16 mouse cellular contexts compared by ENCODE assay signal in genomic region chr11:71337428-71337827, GRCm38 (mm10).
A peak's percentile ranks its signal among the peaks of the same experiment; 100 is the strongest.
DNase-seq lines count a peak whose midpoint lies in the region; ATAC-seq and TF ChIP-seq lines count a peak whose summit lies in the region.
"Had no signal": no experiment of that assay in that cellular context is flagged by ENCODE, and none has a peak within 500 bp of the region (broad histone marks: within the 10 kb centered on the region; RNA-seq: fewer than 3 reads in every experiment).

No protein-coding gene starts in this region.

- DNase-seq in heart, adult 2 months: no peak
- no peak for DNase-seq in heart, postnatal 25 days (ENCODE audit: low spot score)
- DNase-seq in lung, embryonic 14.5 days: peak; percentile 73
- no peak for DNase-seq in lung, adult 18-20 months
- DNase-seq in NIH3T3 (ENCODE audit: low read depth): peak; percentile 28
- DNase-seq in naive thymus-derived CD4-positive, alpha-beta T cell, adult 2 months (ENCODE audit: low read depth): peak; percentile 6
- no peak for DNase-seq in spleen, postnatal 4 days (ENCODE audit: low spot score in 2 of 2)
- DNase-seq in testis, postnatal 14 days (ENCODE audit: low spot score): no peak
- DNase-seq: adrenal gland, adult 2 months; cerebellum, adult 11 months; thymus, postnatal 25 days had no signal

- H3K36me3 ChIP-seq in heart, adult 2 months (ENCODE audit: control insufficient read depth, insufficient read depth, low read length): no peaks in the 10 kb centered on the region
- no peaks in the 10 kb centered on the region for H3K36me3 ChIP-seq in lung, embryonic 14.5 days (ENCODE audit: insufficient read depth)
- H3K36me3 ChIP-seq: embryonic facial prominence, embryonic 13.5 days; hindbrain, embryonic 15.5 days; limb, embryonic 12.5 days had no signal

- no peaks in the 10 kb centered on the region for H3K4me1 ChIP-seq in heart, adult 2 months (ENCODE audit: control insufficient read depth, insufficient read depth, low read length)
- no peaks in the 10 kb centered on the region for H3K4me1 ChIP-seq in lung, embryonic 14.5 days (ENCODE audit: insufficient read depth)
- H3K4me1 ChIP-seq: embryonic facial prominence, embryonic 13.5 days; hindbrain, embryonic 15.5 days; limb, embryonic 12.5 days had no signal

- intact Hi-C loops in heart, adult 2 months (cut with DNase I): loop anchor here (5.0 kb wide), 2 partner anchors 685 to 700 kb away; partner anchors contain the start of gene Aipl1
- intact Hi-C loops in heart, postnatal 25 days (cut with DNase I): loop anchor here (5.0 kb wide), 1 partner anchor 700 kb away; the partner anchor contains the start of gene Aipl1

- H3K27ac ChIP-seq in heart, adult 2 months: no peak overlapping the region
- H3K27ac ChIP-seq in lung, embryonic 14.5 days (ENCODE audit: low read depth): no peak overlapping the region
- H3K27ac ChIP-seq: embryonic facial prominence, embryonic 13.5 days; hindbrain, embryonic 15.5 days; limb, embryonic 12.5 days; macrophage had no signal

- H3K4me2 ChIP-seq in lung, embryonic 14.5 days: no peak overlapping the region
- H3K4me2 ChIP-seq: embryonic facial prominence, embryonic 13.5 days; hindbrain, embryonic 15.5 days; limb, embryonic 12.5 days had no signal

- WGBS in heart, adult 2 months: 5% methylated on average over 1 of the region's 1 CpGs
- 6% methylated on average over 1 of the region's 1 CpGs for WGBS in lung, embryonic 14.5 days

- H3K79me2 ChIP-seq in heart, adult 2 months (replicated peaks; ENCODE audit: control insufficient read depth, insufficient read depth, low read length): no peaks in the 10 kb centered on the region

- TF ChIP-seq POLR2A in heart, adult 2 months (IDR thresholded peaks at IDR 0.05; ENCODE audit: insufficient read depth, low read depth, low read length): no peak

- peaks cover 1% of the 10 kb centered on the region; the same call in 1 of the 2 replicates for H3K27me3 ChIP-seq in heart, adult 2 months (ENCODE audit: control insufficient read depth, insufficient read depth, low read length)
- H3K27me3 ChIP-seq in lung, embryonic 14.5 days (ENCODE audit: insufficient read depth, low read length): no peaks in the 10 kb centered on the region
- H3K27me3 ChIP-seq: embryonic facial prominence, embryonic 13.5 days; hindbrain, embryonic 15.5 days; limb, embryonic 12.5 days had no signal

- H3K4me3 ChIP-seq in heart, adult 2 months: no peak overlapping the region
- H3K4me3 ChIP-seq in lung, embryonic 14.5 days (ENCODE audit: low read depth, low read length): no peak overlapping the region
- H3K4me3 ChIP-seq: embryonic facial prominence, embryonic 13.5 days; hindbrain, embryonic 15.5 days; limb, embryonic 12.5 days; myocyte had no signal

- no peak for ATAC-seq in lung, embryonic 14.5 days (ENCODE audit: insufficient read depth)

- no peak for TF ChIP-seq EP300 in heart, adult 2 months (IDR thresholded peaks at IDR 0.05; ENCODE audit: insufficient read depth, low read depth, low read length)

- TF ChIP-seq CTCF in heart, adult 2 months (IDR thresholded peaks at IDR 0.05): peak; percentile 64
- peak; percentile 52 for TF ChIP-seq CTCF in lung, embryonic 14.5 days (IDR thresholded peaks at IDR 0.05; ENCODE audit: low read depth)

- no peaks in the 10 kb centered on the region for H3K9me3 ChIP-seq in lung, embryonic 14.5 days (ENCODE audit: low read depth, low read length)
- H3K9me3 ChIP-seq: embryonic facial prominence, embryonic 13.5 days; hindbrain, embryonic 15.5 days; limb, embryonic 12.5 days had no signal

- no peak overlapping the region for H3K9ac ChIP-seq in heart, adult 2 months (ENCODE audit: low read depth, low read length)
- H3K9ac ChIP-seq in lung, embryonic 14.5 days: no peak overlapping the region
- H3K9ac ChIP-seq: embryonic facial prominence, embryonic 13.5 days; hindbrain, embryonic 15.5 days; limb, embryonic 12.5 days had no signal

Comparison
In these comparisons a context has a peak if more than half of its experiments do, and no peak if none do; other contexts are left out.
1. DNase-seq: peak in lung, embryonic 14.5 days (single experiment), NIH3T3 (single experiment) and naive thymus-derived CD4-positive, alpha-beta T cell, adult 2 months (single experiment); none in heart, adult 2 months (0 of 2), heart, postnatal 25 days (single experiment), lung, adult 18-20 months (0 of 2), spleen, postnatal 4 days (0 of 2) and testis, postnatal 14 days (single experiment).